Mouse (Mus musculus): Measurements from ENCODE around the gene Gm20422. TPM values are rescaled to one million over a fixed set of nuclear protein-coding genes. Genes with fewer than 3 reads are reported as not detected.

The Gm20422 gene
- total RNA-seq, 1 experiment from 2014 or later, result 0.63 TPM

DNA sequence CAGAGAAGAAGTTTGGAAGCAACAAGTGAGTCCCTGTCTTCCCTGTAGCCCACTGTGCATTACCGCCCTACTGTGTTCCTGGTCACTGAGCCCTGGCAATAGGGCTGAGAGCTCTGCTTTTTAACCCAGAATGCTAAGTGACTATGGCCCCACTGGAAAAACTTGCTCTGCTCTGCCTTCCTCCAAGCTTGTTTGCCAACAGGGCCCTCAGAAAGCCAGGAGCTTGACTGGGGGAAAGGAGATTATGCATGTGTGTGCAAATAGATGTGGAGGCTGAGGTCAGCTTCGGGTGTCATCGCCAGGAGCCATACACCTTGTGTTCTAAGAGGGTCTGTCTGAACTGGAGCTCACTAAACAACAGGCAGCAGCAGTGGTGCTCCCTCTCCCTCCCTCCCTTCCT, 19.4 kb upstream of the Gm20422 start:
- no peak for DNase-seq

GRCm38 (mm10) chr8:69793666-69794065, 19.0 kb upstream of the Gm20422 start:
- no peak for DNase-seq

DNA sequence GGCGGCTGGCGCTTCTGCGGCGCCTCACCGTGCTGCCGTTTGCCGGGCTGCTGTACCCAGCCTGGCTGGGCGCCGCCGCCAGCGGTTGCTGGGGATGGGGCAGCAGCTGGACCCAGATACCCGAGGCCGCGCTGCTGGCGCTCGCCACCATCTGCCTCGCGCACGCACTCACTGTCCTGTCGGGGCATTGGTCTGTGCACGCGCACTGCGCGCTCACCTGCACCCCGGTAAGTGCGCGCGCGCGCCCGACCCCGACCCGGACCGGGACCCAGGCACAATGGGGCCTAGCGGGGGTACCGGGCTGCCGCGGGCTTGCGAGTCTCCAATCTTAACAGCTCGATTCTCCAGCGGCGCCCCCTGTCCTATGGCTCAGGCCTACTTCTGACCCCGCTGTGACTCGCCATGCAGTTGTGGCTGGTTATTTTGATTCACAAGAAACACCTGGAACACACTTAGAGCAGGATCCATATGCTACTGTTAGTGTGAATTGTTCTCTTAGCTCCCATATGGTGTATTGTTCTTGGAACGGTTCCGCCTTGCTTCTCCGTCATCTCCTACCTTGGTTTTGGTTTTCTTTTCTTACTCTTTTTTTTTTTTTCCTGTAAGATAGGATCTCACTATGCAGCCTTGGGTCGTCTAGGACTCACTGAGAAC, 16.9 kb upstream of the Gm20422 start:
- peak; percentile 67 for DNase-seq

DNA sequence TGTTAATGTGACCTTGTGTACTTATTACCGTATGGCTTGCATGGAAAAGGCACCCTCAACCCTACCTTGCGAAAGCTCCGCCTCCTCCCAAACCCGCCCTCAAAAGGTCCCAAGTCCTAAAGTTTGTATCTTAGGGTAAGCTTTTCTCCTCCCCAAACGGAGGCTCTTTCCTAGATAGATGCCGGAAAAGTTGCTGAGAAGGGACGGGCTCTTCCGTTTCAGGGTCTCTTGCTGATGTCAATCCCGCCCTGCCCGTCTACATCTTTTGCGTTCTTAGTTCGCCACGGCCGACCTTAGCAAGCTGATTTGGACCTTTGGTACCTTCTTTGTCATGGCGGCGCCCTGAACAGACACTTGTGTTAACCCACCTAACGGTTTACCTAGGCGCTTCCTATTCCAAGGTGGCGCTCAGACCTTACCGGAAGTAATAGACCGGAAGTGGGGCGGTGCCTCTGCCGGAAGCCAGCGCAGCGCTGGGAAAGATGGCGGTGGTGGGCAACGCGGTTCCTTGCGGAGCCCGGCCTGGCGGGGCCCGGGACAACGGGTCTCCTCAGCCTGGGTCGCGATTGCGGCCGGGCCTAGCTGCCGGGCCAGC, 16.2 kb upstream of the Gm20422 start, which contains the start of the genes Atp13a1 and Zfp866:
Gene Atp13a1 (plus strand): TSS at position 391 of the 595 bp plus-strand sequence.
Gene Zfp866 (minus strand): TSS at position 406 of the 595 bp plus-strand sequence.
- peak; percentile 94 for DNase-seq

- no peak for DNase-seq
These were observed 15.7 kb upstream of the Gm20422 start for GRCm38 (mm10) chr8:69790364-69790763.

GRCm38 (mm10) chr8:69789731-69790130, 15.0 kb upstream of the Gm20422 start:
- no peak for DNase-seq

GRCm38 (mm10) chr8:69789105-69789504, 14.4 kb upstream of the Gm20422 start:
- DNase-seq, result no peak

- DNase-seq, result no peak
These were observed 2.4 kb upstream of the Gm20422 start for GRCm38 (mm10) chr8:69777111-69777510.

DNA sequence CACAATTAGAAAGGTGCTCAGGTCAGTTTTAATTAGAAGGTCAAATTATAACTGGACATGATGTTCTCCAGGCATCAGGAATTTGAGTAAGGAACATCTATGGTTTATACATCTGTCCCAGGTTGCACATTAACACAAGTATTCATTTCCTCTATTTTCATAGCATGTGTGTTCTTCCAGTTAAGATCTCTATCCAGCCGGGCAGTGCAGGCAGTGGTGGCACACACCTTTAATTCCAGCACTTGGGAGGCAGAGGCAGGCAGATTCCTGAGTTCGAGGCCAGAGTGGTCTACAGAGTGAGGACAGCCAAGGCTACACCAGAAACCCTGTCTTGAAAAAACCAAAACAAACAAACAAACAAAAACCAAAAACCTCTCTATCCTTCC, 456 bp upstream of the Gm20422 start:
- DNase-seq, result no peak

GRCm38 (mm10) chr8:69772106-69772505, 2.6 kb downstream of the Gm20422 start:
- no peak for DNase-seq

DNA sequence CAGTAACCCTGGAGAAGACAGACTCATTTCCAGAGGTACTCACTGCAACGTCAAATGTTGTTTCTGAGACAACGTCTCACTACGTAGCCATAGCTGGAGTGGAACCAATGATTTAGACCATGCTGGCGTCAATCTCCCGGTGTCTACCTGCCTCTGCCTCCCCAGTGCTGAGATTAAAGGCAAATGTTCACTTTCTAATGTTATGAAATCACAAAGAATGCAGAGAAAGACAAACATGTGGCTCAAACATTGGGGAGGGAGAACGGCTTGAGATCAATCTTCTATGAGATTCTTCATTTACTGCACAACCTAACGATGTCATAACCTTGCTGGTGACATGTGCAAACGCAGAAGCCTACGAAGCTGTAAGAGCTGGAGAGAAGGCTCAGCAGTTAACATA, 3.5 kb downstream of the Gm20422 start:
- no peak for DNase-seq

GRCm38 (mm10) chr8:69761814-69762445, 12.8 kb downstream of the Gm20422 start:
- DNase-seq, result no peak

GRCm38 (mm10) chr8:69758316-69758715, 16.4 kb downstream of the Gm20422 start:
- no peak for DNase-seq

- no peak for DNase-seq
These were observed 22.2 kb downstream of the Gm20422 start for GRCm38 (mm10) chr8:69752437-69752836.

DNA sequence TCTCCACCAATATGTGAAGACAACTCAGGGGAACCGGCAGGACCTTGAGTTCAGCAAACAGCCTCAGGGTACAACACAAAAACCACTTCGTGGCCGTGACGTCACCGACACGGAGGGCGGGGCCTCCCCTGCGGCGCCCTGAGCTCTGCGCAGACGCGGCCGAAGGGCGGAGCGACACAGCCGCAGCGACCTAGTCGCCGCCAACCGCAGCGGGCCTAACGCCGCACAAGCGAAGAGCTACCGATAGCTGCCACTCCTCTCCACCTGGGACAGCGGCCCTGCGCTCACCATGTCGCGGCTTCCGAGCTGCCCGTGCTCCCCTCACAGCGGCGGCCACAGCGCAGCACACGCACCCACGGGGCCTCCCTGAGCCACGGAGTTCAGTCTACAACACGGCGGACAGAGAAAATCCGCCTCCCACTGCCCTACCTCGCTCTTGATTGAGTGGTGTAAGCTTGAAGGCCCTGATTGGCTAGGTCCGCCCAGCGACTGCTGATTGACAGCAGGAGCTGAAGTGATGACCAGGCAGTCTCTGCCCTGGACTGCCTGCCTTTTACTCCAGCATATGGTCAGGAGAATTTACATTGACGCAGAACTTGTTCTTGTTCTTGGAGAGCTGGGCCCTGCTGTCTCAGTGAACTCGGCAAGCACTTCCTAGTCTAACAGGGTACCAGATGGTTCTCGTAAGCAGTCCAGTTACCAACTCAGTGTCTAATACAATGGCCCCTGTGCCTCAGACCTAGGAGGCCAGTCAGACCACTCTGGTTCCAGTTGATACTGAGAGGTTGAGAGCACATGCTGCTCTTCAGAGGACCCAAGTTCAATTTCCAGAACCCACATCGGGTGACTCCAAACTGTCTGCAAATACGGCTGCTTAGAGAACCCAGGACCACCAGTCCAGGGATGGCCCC, 24.9 kb downstream of the Gm20422 start, which contains the start of gene Zfp963:
Gene Zfp963 (minus strand): TSS at position 427 of the 911 bp plus-strand sequence.
- peak; percentile 97 for DNase-seq

- no peak for DNase-seq
These were observed 33.5 kb downstream of the Gm20422 start for GRCm38 (mm10) chr8:69741231-69741630.

- no peak for DNase-seq
These were observed 33.9 kb downstream of the Gm20422 start for GRCm38 (mm10) chr8:69740763-69741162.

- DNase-seq, result no peak
These were observed 39.2 kb downstream of the Gm20422 start for GRCm38 (mm10) chr8:69735495-69735894.

GRCm38 (mm10) chr8:69717232-69717580, 57.5 kb downstream of the Gm20422 start:
- no peak for DNase-seq

GRCm38 (mm10) chr8:69716403-69717231, 58.1 kb downstream of the Gm20422 start:
- peak; percentile 96 for DNase-seq

GRCm38 (mm10) chr8:69715366-69715765, 59.3 kb downstream of the Gm20422 start:
- no peak for DNase-seq

DNA sequence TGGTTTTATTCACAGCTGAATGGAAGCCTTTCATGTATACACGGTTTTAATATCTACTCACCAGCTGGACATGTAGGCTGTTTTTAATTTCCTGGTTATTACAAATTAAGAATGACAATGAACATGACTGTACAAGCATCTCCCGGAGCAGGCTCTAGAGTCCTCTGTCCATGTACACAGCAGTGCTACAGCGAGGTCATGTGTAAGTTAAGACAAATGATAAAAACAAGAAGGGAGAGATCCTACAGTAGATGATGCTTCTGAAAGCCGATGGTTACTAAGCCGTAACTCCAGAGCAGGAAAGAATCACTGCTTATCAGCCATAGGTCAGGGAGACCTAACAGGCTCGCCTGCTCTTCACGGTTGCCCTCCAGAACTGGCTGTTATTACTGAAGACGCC, 61.2 kb downstream of the Gm20422 start:
- no peak for DNase-seq

All from adrenal gland, postnatal 14 days (tissue).